Mouse (Mus musculus) spleen, postnatal 4 days (tissue): ENCODE measurements around the gene Htr3b.
"Not testable (repeated sequence)": the region's sequence is repeated elsewhere in the genome, so short reads cannot be mapped to it uniquely, and the experiment has no call there.

ENCODE experiments used
- DNase-seq, 2 experiments: peaks; one replicate each; pipeline ENCODE4 v3.0.0; 2022; ENCODE audit warnings: low spot score in 2 of 2

Gene Htr3b

GRCm38 (mm10) chr9:48964587-48965040 is at the start of gene Htr3b:
Htr3b (minus strand) TSS chr9:48964990.
- DNase-seq = no peak

GRCm38 (mm10) chr9:48999256-48999655 is 34.5 kb upstream of the Htr3b start:
- DNase-seq = no peak

- DNase-seq = no peak
These were observed 30.9 kb upstream of the Htr3b start for GRCm38 (mm10) chr9:48995735-48996134.

- DNase-seq = no peak
These were observed 30.0 kb upstream of the Htr3b start for GRCm38 (mm10) chr9:48994779-48995178.

- DNase-seq = no peak
These were observed 26.9 kb upstream of the Htr3b start for GRCm38 (mm10) chr9:48991671-48992070.

GRCm38 (mm10) chr9:48987201-48988101 is 22.7 kb upstream of the Htr3b start:
- DNase-seq = no peak

- no peak for DNase-seq
These were observed 21.9 kb upstream of the Htr3b start for GRCm38 (mm10) chr9:48986616-48987141.

GRCm38 (mm10) chr9:48985708-48986088 is 20.9 kb upstream of the Htr3b start:
- no peak for DNase-seq

GRCm38 (mm10) chr9:48984845-48985707 is 20.3 kb upstream of the Htr3b start, which contains the start of gene Usp28:
Usp28 (plus strand) TSS chr9:48985375.
- peak; percentile 99 to 100 for DNase-seq

GRCm38 (mm10) chr9:48984320-48984844 is 19.6 kb upstream of the Htr3b start:
- DNase-seq = no peak

- not testable (repeated sequence) for DNase-seq
These were observed 19.0 kb upstream of the Htr3b start for GRCm38 (mm10) chr9:48983801-48984200.

- no peak for DNase-seq
These were observed 17.0 kb upstream of the Htr3b start for GRCm38 (mm10) chr9:48981827-48982226.

GRCm38 (mm10) chr9:48980781-48981180 is 16.0 kb upstream of the Htr3b start:
- no peak for DNase-seq

GRCm38 (mm10) chr9:48980371-48980770 is 15.6 kb upstream of the Htr3b start:
- no peak for DNase-seq

GRCm38 (mm10) chr9:48976661-48977355 is 12.0 kb upstream of the Htr3b start:
- DNase-seq = no peak

GRCm38 (mm10) chr9:48972494-48972893 is 7.7 kb upstream of the Htr3b start:
- DNase-seq = no peak

- no peak for DNase-seq
These were observed 2.7 kb downstream of the Htr3b start for GRCm38 (mm10) chr9:48962131-48962530.

- DNase-seq = no peak
These were observed 3.5 kb downstream of the Htr3b start for GRCm38 (mm10) chr9:48961314-48961713.

- DNase-seq = no peak
These were observed 17.2 kb downstream of the Htr3b start for GRCm38 (mm10) chr9:48947565-48947964.

- no peak for DNase-seq
These were observed 22.4 kb downstream of the Htr3b start for GRCm38 (mm10) chr9:48942349-48942748.

- DNase-seq = no peak
These were observed 35.4 kb downstream of the Htr3b start for GRCm38 (mm10) chr9:48929436-48929835.
